Mouse (Mus musculus): ENCODE results near the gene Prdm16. TPM values are rescaled to one million over a fixed set of nuclear protein-coding genes. Genes with fewer than 3 reads are reported as not detected.

The Prdm16 gene
- polyA plus RNA-seq, 1 experiment from 2014 or later: 39.0 TPM

GRCm38 (mm10) chr4:154638320-154638886 lies 1.7 kb upstream of the Prdm16 start:
- Histone ChIP-seq H3K9me3 (no peaks in the 10 kb centered on the region), H3K4me1 (peaks cover 61% of the 10 kb centered on the region), H3K9ac (peak overlapping the region; percentile 92), H3K36me3 (no peaks in the 10 kb centered on the region), H3K4me2 (peak overlapping the region; percentile 83), H3K4me3 (peak overlapping the region; percentile 75), H3K27ac (peak overlapping the region; percentile 98), H3K27me3 (peaks cover 89% of the 10 kb centered on the region)
- ATAC-seq (ENCODE audit: insufficient number of reproducible peaks, insufficient read depth, low FRiP score, low TSS enrichment, low read depth): no peak
- WGBS: 5% methylated on average over 15 of the region's 15 CpGs

GRCm38 (mm10) chr4:154637468-154638319 lies 1.0 kb upstream of the Prdm16 start:
- under 1% methylated on average over 63 of the region's 73 CpGs for WGBS
- no peaks in the 10 kb centered on the region for H3K36me3 ChIP-seq
- peaks cover 61% of the 10 kb centered on the region for H3K4me1 ChIP-seq
- H3K27me3 ChIP-seq: peaks cover 89% of the 10 kb centered on the region
- peak overlapping the region; percentile 75 for H3K4me3 ChIP-seq
- H3K9me3 ChIP-seq: no peaks in the 10 kb centered on the region
- peak overlapping the region; percentile 98 for H3K27ac ChIP-seq
- H3K4me2 ChIP-seq: peak overlapping the region; percentile 83
- ATAC-seq (ENCODE audit: insufficient number of reproducible peaks, insufficient read depth, low FRiP score, low TSS enrichment, low read depth): no peak
- peak overlapping the region; percentile 92 for H3K9ac ChIP-seq

- H3K9ac ChIP-seq: peak overlapping the region; percentile 92
- ATAC-seq (ENCODE audit: insufficient number of reproducible peaks, insufficient read depth, low FRiP score, low TSS enrichment, low read depth): peak; percentile 45; the same call in 1 of the 2 replicates
- 0% methylated on average over 25 of the region's 30 CpGs for WGBS
- H3K4me1 ChIP-seq: peaks cover 54% of the 10 kb centered on the region
- H3K4me2 ChIP-seq: peak overlapping the region; percentile 83
- no peaks in the 10 kb centered on the region for H3K9me3 ChIP-seq
- H3K27ac ChIP-seq: peak overlapping the region; percentile 98
- H3K27me3 ChIP-seq: peaks cover 85% of the 10 kb centered on the region
- H3K4me3 ChIP-seq: peak overlapping the region; percentile 75
- H3K36me3 ChIP-seq: no peaks in the 10 kb centered on the region
These were observed 630 bp downstream of the Prdm16 start for GRCm38 (mm10) chr4:154636053-154636433.

- Histone ChIP-seq H3K4me3 (peak overlapping the region; percentile 75), H3K4me1 (peaks cover 53% of the 10 kb centered on the region), H3K9me3 (no peaks in the 10 kb centered on the region), H3K4me2 (peak overlapping the region; percentile 83), H3K27me3 (peaks cover 82% of the 10 kb centered on the region), H3K27ac (peak overlapping the region; percentile 98), H3K9ac (peak overlapping the region; percentile 92), H3K36me3 (no peaks in the 10 kb centered on the region)
- WGBS: under 1% methylated on average over 93 of the region's 94 CpGs
- ATAC-seq (ENCODE audit: insufficient number of reproducible peaks, insufficient read depth, low FRiP score, low TSS enrichment, low read depth): no peak
These were observed 1.2 kb downstream of the Prdm16 start for GRCm38 (mm10) chr4:154635241-154636052.

- Histone ChIP-seq H3K4me1 (peaks cover 52% of the 10 kb centered on the region), H3K4me3 (peak overlapping the region; percentile 75), H3K27me3 (peaks cover 75% of the 10 kb centered on the region), H3K27ac (peak overlapping the region; percentile 98), H3K9me3 (no peaks in the 10 kb centered on the region), H3K9ac (peak overlapping the region; percentile 92), H3K4me2 (peak overlapping the region; percentile 83), H3K36me3 (no peaks in the 10 kb centered on the region)
- no peak for ATAC-seq (ENCODE audit: insufficient number of reproducible peaks, insufficient read depth, low FRiP score, low TSS enrichment, low read depth)
- 10% methylated on average over 44 of the region's 44 CpGs for WGBS
These were observed 2.0 kb downstream of the Prdm16 start for GRCm38 (mm10) chr4:154634470-154635240.

- H3K9me3 ChIP-seq: no peaks in the 10 kb centered on the region
- H3K4me2 ChIP-seq: peak overlapping the region; percentile 83
- H3K9ac ChIP-seq: peak overlapping the region; percentile 92
- ATAC-seq (ENCODE audit: insufficient number of reproducible peaks, insufficient read depth, low FRiP score, low TSS enrichment, low read depth): no peak
- H3K27ac ChIP-seq: peak overlapping the region; percentile 98
- H3K4me1 ChIP-seq: peaks cover 56% of the 10 kb centered on the region
- peaks cover 75% of the 10 kb centered on the region for H3K27me3 ChIP-seq
- no peaks in the 10 kb centered on the region for H3K36me3 ChIP-seq
- H3K4me3 ChIP-seq: peak overlapping the region; percentile 75
- WGBS: 38% methylated on average over 3 of the region's 3 CpGs
These were observed 2.7 kb downstream of the Prdm16 start for GRCm38 (mm10) chr4:154634001-154634400.

GRCm38 (mm10) chr4:154632800-154633764 lies 3.6 kb downstream of the Prdm16 start:
- no peak for ATAC-seq (ENCODE audit: insufficient number of reproducible peaks, insufficient read depth, low FRiP score, low TSS enrichment, low read depth)
- Histone ChIP-seq H3K27ac (peak overlapping the region; percentile 98), H3K4me1 (peaks cover 62% of the 10 kb centered on the region), H3K9ac (peak overlapping the region; percentile 92), H3K4me3 (peak overlapping the region; percentile 75), H3K4me2 (peak overlapping the region; percentile 83), H3K9me3 (no peaks in the 10 kb centered on the region), H3K27me3 (peaks cover 66% of the 10 kb centered on the region), H3K36me3 (no peaks in the 10 kb centered on the region)
- WGBS: 32% methylated on average over 14 of the region's 14 CpGs

- Histone ChIP-seq H3K36me3 (no peaks in the 10 kb centered on the region), H3K27me3 (peaks cover 54% of the 10 kb centered on the region), H3K9me3 (no peaks in the 10 kb centered on the region), H3K4me1 (peaks cover 80% of the 10 kb centered on the region), H3K4me2 (peak overlapping the region; percentile 83), H3K4me3 (peak overlapping the region; percentile 75), H3K9ac (peak overlapping the region; percentile 52), H3K27ac (peak overlapping the region; percentile 58)
- ATAC-seq (ENCODE audit: insufficient number of reproducible peaks, insufficient read depth, low FRiP score, low TSS enrichment, low read depth): no peak
- WGBS: 44% methylated on average over 3 of the region's 3 CpGs
These were observed 5.9 kb downstream of the Prdm16 start for GRCm38 (mm10) chr4:154630763-154631162.

GRCm38 (mm10) chr4:154627419-154628142 lies 9.1 kb downstream of the Prdm16 start:
- no peak overlapping the region for H3K4me2 ChIP-seq
- no peak overlapping the region for H3K27ac ChIP-seq
- H3K9me3 ChIP-seq: no peaks in the 10 kb centered on the region
- H3K4me1 ChIP-seq: peaks cover 75% of the 10 kb centered on the region
- no peak overlapping the region for H3K9ac ChIP-seq
- ATAC-seq (ENCODE audit: insufficient number of reproducible peaks, insufficient read depth, low FRiP score, low TSS enrichment, low read depth): no peak
- no peaks in the 10 kb centered on the region for H3K36me3 ChIP-seq
- H3K27me3 ChIP-seq: peaks cover 23% of the 10 kb centered on the region
- WGBS: 77% methylated on average over 5 of the region's 5 CpGs
- H3K4me3 ChIP-seq: no peak overlapping the region
